Mouse (Mus musculus) adrenal gland, postnatal 25 days (tissue): ENCODE results near the gene Arhgef18. TPM values are rescaled to one million over a fixed set of nuclear protein-coding genes. Genes with fewer than 3 reads are reported as not detected.

Experiments used
- DNase-seq: peaks from one replicate; pipeline ENCODE4 v3.0.0; 2021; ENCODE audit warnings: mixed read lengths
- total RNA-seq: library from RNA; stranded (reverse); gene quantifications from 2 replicates; pipeline ENCODE4 v1.2.3, GENCODE M21; 2021

Gene Arhgef18
- total RNA-seq, 1 experiment from 2014 or later, result 53.5 TPM

DNA sequence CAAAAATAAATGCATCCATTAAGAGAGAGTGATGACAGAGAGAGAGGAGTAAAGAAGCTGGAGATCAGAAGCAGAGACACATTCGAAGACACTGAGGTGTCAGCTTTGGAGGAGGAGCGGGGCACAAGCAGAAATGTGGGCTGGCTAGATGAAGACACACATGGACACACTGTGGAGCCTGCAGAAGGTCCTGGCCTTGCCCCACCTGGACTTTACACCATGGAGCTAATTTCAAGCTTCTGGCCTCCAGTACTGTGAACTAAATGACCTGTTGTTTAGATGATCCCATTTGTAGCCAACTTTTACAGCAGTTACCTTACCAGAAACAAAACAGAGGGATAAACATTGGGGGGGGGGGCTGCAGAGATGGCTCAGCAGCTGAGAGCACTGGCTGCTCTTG is 70.4 kb downstream of the Arhgef18 start:
- DNase-seq, result no peak

DNA sequence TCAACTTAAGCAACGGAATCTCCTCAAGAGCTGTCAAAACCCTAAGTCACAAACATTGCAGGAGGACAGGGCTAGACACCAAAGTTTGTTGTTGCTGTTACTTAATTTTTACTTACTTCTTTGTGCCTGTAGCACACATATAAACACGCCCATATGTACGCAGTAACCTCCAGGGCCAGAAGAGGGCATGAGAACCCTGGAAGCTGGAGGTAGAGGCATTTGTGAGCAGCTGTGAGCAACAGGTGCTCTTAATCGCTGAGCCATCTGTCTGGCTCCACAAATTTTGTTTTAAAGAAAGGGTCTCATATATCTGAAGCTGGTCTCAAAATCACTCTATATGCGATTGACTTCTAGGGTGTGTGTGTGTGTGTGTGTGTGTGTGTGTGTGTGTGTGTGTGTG is 71.5 kb downstream of the Arhgef18 start:
- no peak for DNase-seq

DNA sequence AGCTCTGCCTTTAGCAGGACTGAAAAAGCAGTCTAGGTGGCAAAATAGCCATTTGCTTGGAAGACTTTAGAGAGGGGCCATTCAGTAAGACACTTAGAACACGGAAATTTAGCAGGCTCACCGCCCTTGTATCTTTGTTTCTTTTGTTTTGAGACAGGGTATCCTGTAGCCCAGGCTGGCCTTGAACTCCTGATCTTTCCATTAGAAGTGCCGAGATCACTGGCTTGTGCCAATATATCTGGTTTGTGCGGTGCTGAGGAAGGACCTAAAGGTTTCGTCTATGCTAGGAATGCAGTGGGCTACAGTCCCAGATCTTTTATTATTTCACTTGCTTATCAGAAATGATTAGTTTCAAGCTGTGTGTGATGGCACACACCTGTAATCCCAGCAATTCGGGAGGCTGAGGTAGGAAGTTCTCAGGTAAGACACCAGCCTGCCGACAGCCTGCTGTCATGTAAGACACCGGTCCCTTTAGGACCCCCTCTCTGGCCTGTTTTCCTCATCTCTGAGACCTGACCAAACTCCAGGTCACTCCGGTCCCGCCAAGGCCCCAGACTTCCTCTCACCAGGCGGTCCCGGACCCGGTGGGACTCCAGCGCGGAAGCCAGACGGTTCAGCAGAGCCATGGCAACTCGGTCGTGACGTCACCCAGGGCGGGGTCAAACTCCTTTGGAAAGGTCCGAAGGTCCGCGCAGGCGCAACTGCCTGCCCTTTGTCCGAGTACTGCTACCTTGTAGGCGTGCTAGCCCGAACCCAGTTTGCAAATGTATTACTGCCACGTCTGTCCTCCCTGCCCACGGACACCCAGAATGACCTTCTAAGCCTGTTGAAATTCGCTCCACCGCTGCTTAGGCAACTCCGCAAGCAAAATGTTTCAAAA is 74.4 kb downstream of the Arhgef18 start, which contains the start of gene Pex11g:
TSS of gene Pex11g (minus strand) at position 675 of the 880 bp plus-strand sequence.
- DNase-seq, result peak; percentile 100

DNA sequence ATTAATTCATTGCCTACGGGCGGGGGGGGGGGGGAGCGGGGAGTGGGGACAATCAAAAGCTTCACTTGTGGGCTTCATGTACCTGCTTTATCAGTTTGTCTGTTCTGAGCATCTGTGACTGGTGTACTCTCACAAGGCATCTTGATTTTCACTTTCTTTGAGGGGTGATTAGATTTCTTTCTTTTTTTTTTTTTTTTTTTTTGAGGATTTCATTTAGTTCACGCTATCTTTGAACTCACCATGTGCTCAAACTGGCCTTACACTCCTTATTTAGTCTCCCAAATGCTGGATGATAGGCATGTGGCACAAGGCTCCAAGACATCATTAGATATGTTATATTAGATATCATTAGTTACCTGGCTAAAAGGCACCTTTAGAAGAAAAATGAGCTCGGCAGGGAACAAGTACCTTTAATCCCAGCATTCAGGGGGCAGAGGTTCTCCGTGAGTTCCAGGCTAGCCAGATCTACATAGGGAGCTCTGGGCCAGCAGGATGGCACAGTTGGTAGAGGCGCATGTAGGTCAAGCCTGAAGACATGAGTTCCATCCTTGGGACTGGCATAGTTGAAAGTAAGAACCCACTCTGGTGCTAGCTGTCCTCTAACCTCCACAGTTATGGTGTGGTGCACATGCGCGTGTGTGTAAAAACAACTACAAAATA is 75.2 kb downstream of the Arhgef18 start:
- DNase-seq, result no peak

DNA sequence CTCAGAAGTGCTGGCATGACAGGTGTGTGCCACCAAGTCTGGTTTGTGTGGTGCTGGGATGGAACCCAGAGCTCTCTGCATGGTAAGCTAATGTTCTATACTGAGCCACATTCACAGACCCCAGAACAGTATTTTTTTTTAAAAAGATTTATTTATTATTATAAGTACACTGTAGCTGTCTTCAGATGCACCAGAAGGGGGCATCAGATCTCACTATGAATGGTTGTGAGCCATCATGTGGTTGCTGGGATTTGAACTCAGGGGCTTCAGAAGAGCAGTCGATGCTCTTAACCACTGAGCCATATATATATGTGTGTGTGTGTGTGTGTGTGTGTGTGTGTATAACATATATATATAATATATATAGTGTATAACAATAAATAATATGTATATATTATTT is 76.0 kb downstream of the Arhgef18 start:
- DNase-seq, result no peak

DNA sequence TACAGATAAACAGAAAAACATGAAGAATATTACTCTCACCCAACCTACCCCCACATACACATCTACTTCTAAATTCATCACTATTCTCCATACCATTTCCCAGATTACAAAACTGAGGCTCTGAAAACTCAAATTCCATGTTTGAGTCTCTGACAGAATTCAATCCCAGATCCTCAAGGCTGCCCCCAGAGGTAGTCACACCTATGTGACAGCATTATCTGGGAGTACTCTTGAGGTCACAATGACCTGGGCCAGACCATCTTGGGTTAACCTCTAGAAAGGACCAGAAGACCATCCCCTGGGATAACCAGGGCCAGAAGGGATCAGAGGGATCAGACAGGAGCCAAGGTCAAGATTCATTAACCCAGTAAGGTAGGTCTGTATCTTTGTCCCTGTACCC is 77.8 kb downstream of the Arhgef18 start, which contains the start of gene Tex45:
TSS of gene Tex45 (plus strand) at position 301 of the 400 bp plus-strand sequence.
- DNase-seq, result no peak

DNA sequence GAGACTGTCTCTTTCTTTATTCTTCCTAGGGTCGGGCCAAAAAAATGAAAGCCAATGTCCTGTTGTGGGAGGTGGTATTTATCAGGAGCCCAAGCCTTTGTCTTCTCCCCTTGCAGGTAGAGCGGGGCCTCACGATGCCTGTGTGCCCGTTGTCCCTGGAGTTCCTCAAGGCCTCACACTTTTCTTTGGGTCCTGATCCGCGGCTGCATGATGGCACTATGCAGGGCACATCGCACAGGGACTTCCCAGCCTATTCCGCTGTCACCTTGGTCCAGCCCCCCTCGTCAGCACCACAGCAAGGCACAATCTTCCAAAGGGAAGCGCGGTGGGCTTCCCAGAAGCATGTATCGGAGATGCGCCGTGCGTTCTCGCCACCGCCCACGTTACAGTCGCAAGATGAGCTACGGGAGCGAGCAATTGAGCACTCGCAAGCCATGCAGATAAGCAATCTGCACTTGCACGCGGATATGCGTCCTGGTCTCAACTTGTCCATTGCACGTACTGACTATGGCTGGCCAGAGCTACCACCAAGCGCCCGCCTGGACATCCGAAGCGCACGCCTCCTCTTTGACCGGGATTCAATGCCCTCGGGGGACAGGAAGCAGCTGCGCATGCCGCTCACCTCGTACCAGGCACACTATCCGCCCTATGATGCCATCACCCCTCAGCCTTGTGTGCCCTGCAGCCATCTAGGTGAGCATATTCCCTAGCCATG is 83.1 kb downstream of the Arhgef18 start:
- DNase-seq, result no peak

DNA sequence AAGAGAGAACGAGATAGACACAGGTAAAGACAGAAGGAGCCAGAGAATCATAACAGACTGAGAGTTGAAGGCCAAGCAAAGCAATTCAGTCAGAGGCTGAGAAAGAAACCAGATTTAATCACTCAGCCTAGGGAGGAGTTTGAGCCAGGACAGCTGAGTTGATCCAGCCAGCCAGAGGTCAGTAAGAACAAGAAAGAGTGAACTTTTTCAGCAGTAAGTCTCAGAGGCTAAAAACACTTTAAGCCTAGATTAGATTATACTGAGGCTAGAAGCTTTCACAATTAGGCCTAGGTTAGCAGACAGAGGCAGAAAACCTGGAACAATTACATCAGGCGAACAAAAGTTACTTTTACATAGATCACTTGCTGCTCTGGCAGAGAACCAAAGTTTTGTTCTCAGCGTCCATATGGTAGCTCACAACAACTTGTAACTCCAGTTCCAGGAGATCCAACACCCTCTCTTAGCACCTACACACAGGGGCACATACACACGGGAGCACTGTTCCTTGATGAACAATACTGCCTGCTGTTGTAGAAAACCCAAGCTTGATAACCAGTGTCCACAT is 87.5 kb downstream of the Arhgef18 start:
- DNase-seq, result no peak

DNA sequence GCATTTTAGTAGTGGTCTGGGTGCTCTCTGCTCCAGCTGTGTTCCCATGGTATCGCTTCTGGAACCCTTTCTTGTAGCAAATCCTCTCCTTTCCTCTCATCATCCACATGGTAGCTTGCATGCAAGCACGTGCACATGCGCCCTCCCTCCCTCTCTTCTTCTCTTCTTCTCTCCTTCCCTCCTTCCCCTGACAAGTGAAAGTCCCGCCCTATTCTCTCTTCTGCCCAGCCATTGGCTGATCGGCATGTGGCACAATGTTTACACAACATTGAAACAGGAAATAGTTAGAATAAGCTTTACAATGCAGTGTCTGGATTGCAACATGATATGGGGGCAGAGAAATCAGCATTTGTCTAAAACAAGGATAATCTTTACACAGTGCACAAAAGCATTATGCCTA is 88.8 kb downstream of the Arhgef18 start:
- DNase-seq, result no peak

DNA sequence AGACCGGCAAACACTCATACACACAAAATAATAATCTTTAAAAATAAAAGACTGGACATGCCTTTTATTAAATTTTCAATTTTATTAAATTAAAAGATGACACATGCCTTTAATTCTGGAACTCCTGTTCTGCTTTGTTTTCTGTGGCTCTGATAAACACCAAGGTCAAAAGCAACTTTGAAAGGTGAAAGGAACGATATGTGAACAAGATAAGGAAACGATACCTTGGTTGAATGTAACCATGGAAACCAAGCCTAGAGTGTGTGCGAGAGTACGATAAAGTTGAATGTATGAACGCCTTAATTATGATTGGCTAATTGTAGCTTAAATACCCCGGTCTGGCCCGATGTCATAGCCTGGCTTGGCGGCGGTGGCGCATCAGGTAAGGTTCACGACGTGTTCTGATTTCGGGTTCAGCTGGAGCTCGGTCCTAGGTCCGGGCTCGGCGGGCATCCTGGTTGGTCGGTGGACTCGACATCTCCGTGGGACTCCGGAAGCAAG is 89.5 kb downstream of the Arhgef18 start:
- DNase-seq, result no peak

DNA sequence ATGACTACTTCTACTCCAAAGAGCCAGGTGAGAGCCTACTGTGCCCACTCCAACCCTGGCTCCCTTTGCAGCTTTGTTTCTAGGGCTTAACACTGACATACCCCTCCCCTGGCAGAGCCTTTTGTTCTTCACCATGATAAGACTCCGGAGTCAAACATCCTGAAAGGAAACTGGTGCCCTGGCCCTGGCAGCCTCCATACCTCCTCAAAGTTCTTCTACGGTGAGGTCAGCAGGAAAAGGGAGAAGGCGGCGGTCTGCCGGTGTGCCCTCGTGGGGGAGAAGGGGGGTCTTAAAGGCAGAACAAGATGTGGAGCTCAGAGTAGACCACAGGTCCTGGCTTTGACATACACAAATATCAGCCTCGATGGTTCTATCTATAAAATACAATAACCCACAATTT is 90.7 kb downstream of the Arhgef18 start:
- DNase-seq, result no peak

DNA sequence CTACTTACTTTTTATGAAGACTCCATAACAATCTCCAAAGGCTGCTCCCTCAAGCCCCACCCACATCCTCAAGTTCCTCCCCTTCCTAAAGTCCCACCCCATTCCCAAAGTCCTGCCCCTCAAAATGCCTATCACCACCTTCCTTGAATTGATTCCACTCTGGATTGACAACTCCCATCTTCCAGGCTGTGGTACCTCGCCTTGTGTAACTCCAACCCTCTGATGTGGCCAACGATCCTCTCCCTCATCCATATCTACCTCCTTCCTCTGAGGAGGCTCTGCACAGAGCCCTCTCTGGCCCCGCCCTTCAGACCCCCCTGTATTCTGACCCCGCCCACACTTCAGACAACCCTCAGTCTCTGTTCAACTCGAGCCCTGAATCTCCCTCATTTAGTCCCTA is 92.4 kb downstream of the Arhgef18 start:
- no peak for DNase-seq

DNA sequence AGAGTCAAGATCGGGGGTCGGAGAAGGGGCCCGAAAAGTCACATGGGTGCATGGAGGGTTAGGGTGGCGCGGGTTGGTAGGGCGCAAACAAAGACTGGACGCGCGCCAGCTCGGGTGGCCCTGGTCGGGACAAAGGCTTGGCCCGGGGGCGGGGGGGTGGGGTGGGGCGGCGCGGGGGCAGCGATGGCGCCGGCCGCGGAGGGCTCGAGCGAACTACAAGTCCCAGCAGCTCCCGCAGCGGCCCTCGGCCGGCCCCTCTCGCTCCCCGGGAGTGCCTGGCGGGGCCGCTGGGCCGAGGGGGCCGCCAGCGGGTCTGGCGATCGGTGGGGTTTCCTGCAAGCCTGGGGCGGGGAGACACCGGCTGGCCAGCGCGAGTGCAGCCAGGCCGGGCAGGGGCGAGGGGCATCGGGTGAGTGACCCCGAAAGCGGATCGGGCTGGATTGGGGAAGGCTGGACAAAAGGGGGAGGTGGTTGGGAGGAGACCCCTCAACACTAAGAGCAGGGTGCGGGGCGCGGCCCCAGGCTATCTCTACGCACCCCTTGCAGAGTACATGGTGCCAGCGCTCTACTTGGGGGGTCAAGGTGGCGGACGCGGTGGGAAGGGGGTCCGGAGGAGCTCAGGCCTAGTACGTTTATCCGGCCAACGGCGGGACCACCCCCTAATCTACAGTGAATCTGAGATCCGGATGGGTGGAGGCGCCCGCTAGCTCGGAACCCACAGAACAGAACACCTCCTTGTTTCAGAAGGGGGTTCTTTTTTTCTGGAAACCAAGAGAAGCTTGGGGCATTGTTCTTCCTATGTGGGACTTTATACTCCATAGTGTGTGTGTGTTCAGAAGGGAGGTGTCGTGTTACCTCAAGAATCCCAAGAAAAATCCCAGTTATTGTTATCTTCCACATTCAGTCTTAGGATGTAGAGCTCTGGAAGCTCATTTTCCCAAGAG is 100.4 kb downstream of the Arhgef18 start, which contains the start of gene Zfp358:
TSS of gene Zfp358 (plus strand) at position 238 of the 944 bp plus-strand sequence.
- peak; percentile 82 for DNase-seq

DNA sequence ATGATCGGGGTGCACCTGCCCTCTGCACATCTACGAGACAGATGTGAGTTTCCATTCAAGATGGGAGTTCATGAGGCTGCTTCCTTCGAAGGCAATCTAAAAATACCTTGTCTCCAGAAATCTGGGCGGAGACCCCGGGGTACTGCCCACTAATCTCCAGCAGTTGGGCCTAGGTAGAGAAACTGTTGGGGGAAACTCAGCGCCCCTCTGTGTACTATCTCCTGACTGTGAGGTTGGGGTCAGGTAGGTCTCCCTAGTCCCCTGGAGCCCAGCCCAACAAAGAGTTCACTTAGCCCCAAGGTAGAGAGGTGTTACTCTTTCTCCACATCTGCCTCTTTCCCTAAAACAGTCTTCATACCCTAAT is 101.0 kb downstream of the Arhgef18 start:
- no peak for DNase-seq

DNA sequence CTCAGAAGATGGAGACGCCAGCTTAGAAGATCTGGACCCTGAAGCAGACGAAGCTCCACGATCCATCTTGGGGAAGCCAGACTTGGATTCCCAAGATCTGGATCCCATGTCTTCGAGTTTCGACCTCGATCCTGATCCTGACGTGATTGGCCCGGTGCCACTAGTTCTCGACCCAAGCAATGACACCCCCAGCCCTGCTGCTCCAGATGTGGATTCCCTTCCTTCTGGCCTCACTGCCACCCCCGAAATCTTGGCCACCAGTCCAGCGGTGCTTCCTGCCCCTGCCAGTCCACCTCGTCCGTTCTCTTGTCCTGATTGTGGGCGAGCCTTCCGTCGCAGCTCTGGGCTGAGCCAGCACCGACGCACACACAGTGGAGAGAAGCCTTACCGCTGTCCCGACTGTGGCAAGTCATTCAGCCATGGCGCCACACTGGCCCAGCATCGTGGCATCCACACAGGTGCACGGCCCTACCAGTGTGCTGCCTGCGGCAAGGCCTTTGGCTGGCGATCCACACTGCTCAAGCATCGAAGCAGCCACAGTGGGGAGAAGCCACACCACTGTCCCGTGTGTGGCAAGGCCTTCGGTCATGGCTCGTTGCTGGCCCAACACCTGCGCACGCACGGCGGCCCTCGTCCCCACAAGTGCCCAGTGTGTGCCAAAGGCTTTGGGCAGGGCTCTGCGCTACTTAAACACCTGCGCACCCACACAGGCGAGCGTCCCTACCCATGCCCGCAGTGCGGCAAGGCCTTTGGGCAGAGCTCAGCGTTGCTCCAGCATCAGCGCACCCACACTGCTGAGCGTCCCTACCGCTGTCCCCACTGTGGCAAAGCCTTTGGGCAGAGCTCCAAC is 103.0 kb downstream of the Arhgef18 start:
- no peak for DNase-seq

DNA sequence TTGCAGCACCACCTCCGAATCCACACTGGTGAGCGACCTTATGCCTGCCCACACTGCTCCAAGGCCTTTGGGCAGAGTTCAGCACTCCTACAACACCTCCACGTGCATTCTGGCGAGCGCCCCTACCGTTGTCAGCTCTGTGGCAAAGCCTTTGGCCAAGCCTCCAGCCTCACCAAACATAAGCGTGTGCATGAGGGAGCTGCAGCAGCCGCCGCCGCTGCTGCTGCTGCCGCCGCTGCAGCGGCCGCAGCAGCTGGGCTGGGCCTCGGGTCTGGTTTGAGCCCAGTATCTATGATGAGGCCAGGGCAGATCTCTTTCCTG is 103.6 kb downstream of the Arhgef18 start:
- no peak for DNase-seq

DNA sequence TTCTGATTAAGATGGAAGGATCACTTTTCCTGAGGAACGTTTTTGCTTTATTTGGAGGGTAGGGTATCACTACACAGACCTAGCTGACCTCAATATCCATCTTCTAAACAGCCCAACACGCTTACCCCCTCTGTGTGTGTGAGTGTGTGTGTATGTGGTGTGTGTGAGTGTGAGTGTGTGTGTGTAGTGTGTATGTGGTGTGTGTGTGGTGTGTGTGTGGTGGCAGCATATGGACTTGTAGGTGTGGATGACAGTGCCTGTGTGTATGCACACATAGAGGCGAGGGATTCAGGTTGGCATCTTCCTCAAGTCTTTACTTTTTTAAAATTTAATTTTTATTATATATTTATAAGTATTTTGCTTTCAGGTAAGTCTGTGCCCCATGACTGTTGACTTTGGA is 105.8 kb downstream of the Arhgef18 start:
- no peak for DNase-seq

DNA sequence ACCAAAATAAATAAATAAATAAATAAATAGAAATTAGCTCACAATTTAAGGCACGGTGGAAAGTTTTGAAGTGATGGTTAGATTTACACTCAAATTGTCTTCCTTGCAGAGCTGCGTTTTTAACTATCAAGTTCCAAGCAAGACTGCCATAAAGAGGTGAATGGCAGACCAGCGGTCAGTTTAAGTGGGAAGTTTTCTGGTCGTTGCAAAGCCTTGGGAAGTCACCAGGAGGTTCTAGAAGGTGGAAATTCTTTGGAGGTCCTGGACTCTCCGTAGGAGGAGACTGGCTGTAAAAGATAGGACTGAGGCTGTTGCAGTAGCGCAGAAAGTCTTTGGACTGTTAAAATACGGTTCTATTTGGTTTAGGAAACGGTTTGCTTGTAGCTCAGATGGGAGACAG is 106.9 kb downstream of the Arhgef18 start:
- no peak for DNase-seq

DNA sequence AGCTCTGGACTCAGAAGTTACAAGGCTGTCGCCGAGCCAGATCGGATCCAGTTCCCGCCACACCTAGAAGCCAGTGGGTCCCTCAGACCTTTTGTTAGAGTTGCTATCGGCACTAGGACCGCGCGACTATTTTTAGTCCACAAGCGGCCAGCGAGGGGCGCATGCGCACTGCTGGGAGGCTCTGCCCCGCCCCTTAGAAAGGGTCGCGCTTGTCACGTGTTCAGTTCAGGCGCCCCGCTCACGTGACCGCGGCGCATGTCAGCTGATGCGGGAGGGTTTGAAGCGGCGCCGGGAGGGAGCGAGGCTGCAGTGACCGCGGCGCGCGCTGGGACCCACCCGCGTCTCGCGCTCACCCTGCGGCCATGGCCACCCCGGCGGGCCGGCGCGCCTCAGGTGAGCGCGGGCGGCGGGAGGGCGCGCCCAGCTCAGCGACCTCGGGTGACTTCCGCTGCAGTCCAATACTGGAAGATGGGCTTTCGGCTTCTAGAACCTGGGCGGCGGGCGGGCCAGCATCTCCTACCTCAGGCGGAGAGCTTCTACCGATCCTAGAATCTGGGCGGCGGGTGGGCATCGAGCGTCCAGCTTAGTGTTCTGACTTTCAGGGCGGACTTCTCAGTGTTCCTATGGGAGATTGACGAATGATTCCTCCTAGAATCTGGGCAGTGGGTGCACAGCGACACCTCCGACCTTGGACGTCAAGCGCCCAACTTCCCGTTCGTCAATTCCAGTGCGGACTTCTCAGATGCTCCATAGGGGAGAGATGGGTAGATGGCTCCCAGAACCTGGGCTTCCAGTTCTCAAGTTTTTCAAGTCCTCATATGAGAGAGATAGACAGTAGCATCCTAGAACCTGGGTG is 107.7 kb downstream of the Arhgef18 start, which contains the start of gene Mcoln1:
TSS of gene Mcoln1 (plus strand) at position 223 of the 856 bp plus-strand sequence.
- peak; percentile 98 for DNase-seq
